ENCODE assay signal across 11 mouse cellular contexts in the genomic region with DNA sequence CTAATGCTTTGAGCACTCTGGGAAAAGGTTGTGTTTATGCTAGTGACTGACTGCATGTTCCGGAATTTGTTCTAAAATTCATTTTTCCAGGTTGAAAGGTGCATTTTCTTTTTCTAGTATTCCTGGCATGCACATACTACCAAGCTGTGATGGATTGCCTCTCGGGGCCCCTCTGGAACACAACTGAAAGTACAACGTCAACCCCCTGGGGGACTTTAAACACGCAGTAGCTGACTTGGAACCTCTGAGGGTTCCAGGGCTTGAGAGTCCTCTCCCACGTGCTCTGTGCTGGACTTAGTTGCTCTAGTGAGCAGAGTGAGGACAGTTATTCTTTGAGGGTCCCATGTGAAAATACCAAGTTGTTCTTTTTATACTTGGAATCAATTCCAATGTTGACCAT.
"Had no signal": no experiment of that assay in that cellular context is flagged by ENCODE, and none has a peak within 500 bp of the region (broad histone marks: within the 10 kb centered on the region; RNA-seq: fewer than 3 reads in every experiment).

No protein-coding gene starts in this region.

- DNase-seq: cerebellum, postnatal 25 days; cerebellum, postnatal 36 days; embryo, embryonic 11 days; forebrain, postnatal 0 days; gastrocnemius, adult 2 months; gastrocnemius, postnatal 10 days; gastrocnemius, postnatal 14 days; gastrocnemius, postnatal 25 days; gastrocnemius, postnatal 36 days; heart, adult 18-20 months; heart, adult 2 months had no signal
